Mouse (Mus musculus) stomach, embryonic 15.5 days (tissue): ENCODE measurements around the gene Fchsd2. TPM values are rescaled to one million over a fixed set of nuclear protein-coding genes. Genes with fewer than 3 reads are reported as not detected.

ENCODE experiments used
- ATAC-seq: fragments of 200-750 bp; cut with Nextera tagmentation; 2 replicates; pipeline ENCODE4 v1.8.0; 2017; ENCODE audit warnings: low read depth, moderate number of reproducible peaks, moderate TSS enrichment; ENCODE audit not compliant: insufficient read depth, low FRiP score
- H3K27ac ChIP-seq: fragments of 300-500 bp; sonication (generic); 2 replicates; pipeline ENCODE4 v1.5.1; 2015; ENCODE audit warnings: mild to moderate bottlenecking, inconsistent platforms
- H3K27me3 ChIP-seq: fragments of 300-500 bp; sonication (generic); replicated peaks from 2 replicates; pipeline ENCODE4 v1.6.1; 2015; ENCODE audit warnings: inconsistent platforms
- H3K36me3 ChIP-seq: fragments of 300-500 bp; sonication (generic); 2 replicates; pipeline ENCODE4 v1.6.1; 2015; ENCODE audit warnings: inconsistent platforms
- H3K4me1 ChIP-seq: fragments of 300-500 bp; sonication (generic); 2 replicates; pipeline ENCODE4 v1.6.1; 2015; ENCODE audit warnings: inconsistent platforms
- H3K4me2 ChIP-seq: fragments of 300-500 bp; sonication (generic); 2 replicates; pipeline ENCODE4 v1.6.1; 2015; ENCODE audit warnings: mild to moderate bottlenecking, inconsistent platforms
- H3K4me3 ChIP-seq: fragments of 300-500 bp; sonication (generic); replicated peaks from 2 replicates; pipeline ENCODE4 v1.5.1; 2015; ENCODE audit warnings: inconsistent platforms
- H3K9ac ChIP-seq: fragments of 300-500 bp; sonication (generic); 2 replicates; pipeline ENCODE4 v1.6.1; 2015; ENCODE audit warnings: inconsistent platforms
- H3K9me3 ChIP-seq: fragments of 300-500 bp; sonication (generic); 2 replicates; pipeline ENCODE4 v1.6.1; 2016; ENCODE audit warnings: inconsistent platforms
- WGBS: fragments of 180-500 bp; shearing (Covaris S2); methylation state at CpG from one replicate; pipeline ENCODE4 v1.1.7; 2015; 5-methylcytosine and 5-hydroxymethylcytosine counted together
- polyA plus RNA-seq: library from polyadenylated mRNA; unstranded; fragments of >200 nt; fragmentation: Nextera tagmentation; extraction: Ambion mirVana; gene quantifications from 2 replicates; pipeline ENCODE4 v1.2.1, GENCODE M21; 2015

Gene Fchsd2
- polyA plus RNA-seq, 1 experiment from 2014 or later = 20.0 TPM

- ATAC-seq = no peak
- Histone ChIP-seq H3K4me1 (peaks cover 5% of the 10 kb centered on the region; the same call in 1 of the 2 replicates), H3K9me3 (no peaks in the 10 kb centered on the region), H3K27me3 (no peaks in the 10 kb centered on the region), H3K36me3 (no peaks in the 10 kb centered on the region), H3K27ac (no peak overlapping the region), H3K4me3 (no peak overlapping the region), H3K4me2 (no peak overlapping the region), H3K9ac (no peak overlapping the region)
- WGBS = 77% methylated on average over 4 of the region's 4 CpGs
Measured at GRCm38 (mm10) chr7:101163878-101164277, 71.2 kb downstream of the Fchsd2 start.

- Histone ChIP-seq H3K27me3 (no peaks in the 10 kb centered on the region), H3K4me1 (peaks cover 5% of the 10 kb centered on the region; the same call in 1 of the 2 replicates), H3K9me3 (no peaks in the 10 kb centered on the region), H3K27ac (no peak overlapping the region), H3K4me3 (no peak overlapping the region), H3K36me3 (no peaks in the 10 kb centered on the region), H3K4me2 (no peak overlapping the region), H3K9ac (no peak overlapping the region)
- WGBS = 41% methylated on average over 2 of the region's 2 CpGs
- ATAC-seq = no peak; the same call in 1 of the 2 replicates
Measured at GRCm38 (mm10) chr7:101166568-101166967, 73.9 kb downstream of the Fchsd2 start.

- WGBS = 28% methylated on average over 3 of the region's 3 CpGs
- H3K9me3 ChIP-seq = no peaks in the 10 kb centered on the region
- peaks cover 8% of the 10 kb centered on the region; the same call in 1 of the 2 replicates for H3K4me1 ChIP-seq
- H3K27ac ChIP-seq = no peak overlapping the region
- no peaks in the 10 kb centered on the region for H3K36me3 ChIP-seq
- H3K9ac ChIP-seq = no peak overlapping the region
- no peaks in the 10 kb centered on the region for H3K27me3 ChIP-seq
- no peak overlapping the region for H3K4me2 ChIP-seq
- ATAC-seq = no peak
- H3K4me3 ChIP-seq = no peak overlapping the region
Measured at GRCm38 (mm10) chr7:101170482-101170881, 77.8 kb downstream of the Fchsd2 start.

- no peaks in the 10 kb centered on the region for H3K9me3 ChIP-seq
- H3K36me3 ChIP-seq = no peaks in the 10 kb centered on the region
- no peak for ATAC-seq
- H3K4me1 ChIP-seq = peaks cover 8% of the 10 kb centered on the region; the same call in 1 of the 2 replicates
- H3K4me3 ChIP-seq = no peak overlapping the region
- H3K27ac ChIP-seq = no peak overlapping the region
- no peak overlapping the region for H3K9ac ChIP-seq
- no peaks in the 10 kb centered on the region for H3K27me3 ChIP-seq
- WGBS = 76% methylated on average over 1 of the region's 1 CpGs
- no peak overlapping the region for H3K4me2 ChIP-seq
Measured at GRCm38 (mm10) chr7:101171002-101171401, 78.3 kb downstream of the Fchsd2 start.

GRCm38 (mm10) chr7:101173331-101173730 is 80.7 kb downstream of the Fchsd2 start:
- Histone ChIP-seq H3K9me3 (no peaks in the 10 kb centered on the region), H3K27ac (no peak overlapping the region), H3K27me3 (no peaks in the 10 kb centered on the region), H3K36me3 (no peaks in the 10 kb centered on the region), H3K4me1 (peaks cover 5% of the 10 kb centered on the region), H3K9ac (no peak overlapping the region), H3K4me2 (no peak overlapping the region), H3K4me3 (no peak overlapping the region)
- ATAC-seq = no peak
- 84% methylated on average over 3 of the region's 3 CpGs for WGBS

GRCm38 (mm10) chr7:101178751-101179150 is 86.1 kb downstream of the Fchsd2 start:
- no peaks in the 10 kb centered on the region for H3K27me3 ChIP-seq
- WGBS = 33% methylated on average over 2 of the region's 2 CpGs
- no peaks in the 10 kb centered on the region for H3K9me3 ChIP-seq
- ATAC-seq = no peak
- no peak overlapping the region for H3K4me2 ChIP-seq
- H3K9ac ChIP-seq = no peak overlapping the region
- H3K4me1 ChIP-seq = peaks cover 9% of the 10 kb centered on the region
- H3K27ac ChIP-seq = peak overlapping the region; percentile 32
- no peaks in the 10 kb centered on the region for H3K36me3 ChIP-seq
- no peak overlapping the region for H3K4me3 ChIP-seq

GRCm38 (mm10) chr7:101191326-101191969 is 98.8 kb downstream of the Fchsd2 start:
- no peak for ATAC-seq
- Histone ChIP-seq H3K4me2 (no peak overlapping the region), H3K36me3 (0 out of 2 replicates have a peak, but pooled peaks cover 5% of the 10 kb centered on the region), H3K27me3 (no peaks in the 10 kb centered on the region), H3K4me3 (no peak overlapping the region), H3K9me3 (no peaks in the 10 kb centered on the region), H3K4me1 (no peaks in the 10 kb centered on the region), H3K27ac (peak overlapping the region; percentile 59), H3K9ac (no peak overlapping the region)
- WGBS = 69% methylated on average over 3 of the region's 3 CpGs

- no peaks in the 10 kb centered on the region for H3K4me1 ChIP-seq
- H3K9ac ChIP-seq = no peak overlapping the region
- H3K27me3 ChIP-seq = no peaks in the 10 kb centered on the region
- 79% methylated on average over 1 of the region's 1 CpGs for WGBS
- no peaks in the 10 kb centered on the region for H3K9me3 ChIP-seq
- H3K4me3 ChIP-seq = no peak overlapping the region
- ATAC-seq = no peak
- H3K27ac ChIP-seq = no peak overlapping the region
- H3K36me3 ChIP-seq = no peaks in the 10 kb centered on the region
- H3K4me2 ChIP-seq = no peak overlapping the region
Measured at GRCm38 (mm10) chr7:101210826-101211225, 118.2 kb downstream of the Fchsd2 start.

- 47% methylated on average over 3 of the region's 3 CpGs for WGBS
- Histone ChIP-seq H3K9ac (no peak overlapping the region), H3K4me2 (no peak overlapping the region), H3K27me3 (no peaks in the 10 kb centered on the region), H3K27ac (no peak overlapping the region), H3K4me3 (no peak overlapping the region), H3K9me3 (no peaks in the 10 kb centered on the region), H3K36me3 (no peaks in the 10 kb centered on the region), H3K4me1 (no peaks in the 10 kb centered on the region)
- ATAC-seq = no peak; the same call in 1 of the 2 replicates
Measured at GRCm38 (mm10) chr7:101213515-101214263, 121.0 kb downstream of the Fchsd2 start.

GRCm38 (mm10) chr7:101216724-101217123 is 124.1 kb downstream of the Fchsd2 start:
- ATAC-seq = no peak

GRCm38 (mm10) chr7:101223501-101223900 is 130.8 kb downstream of the Fchsd2 start:
- Histone ChIP-seq H3K4me2 (no peak overlapping the region), H3K36me3 (no peaks in the 10 kb centered on the region), H3K27ac (no peak overlapping the region), H3K4me3 (no peak overlapping the region), H3K9me3 (no peaks in the 10 kb centered on the region), H3K9ac (no peak overlapping the region), H3K27me3 (no peaks in the 10 kb centered on the region), H3K4me1 (no peaks in the 10 kb centered on the region)
- no peak for ATAC-seq
- 86% methylated on average over 2 of the region's 2 CpGs for WGBS

More at GRCm38 (mm10) chr7:101216724-101217123, 124.1 kb downstream of the Fchsd2 start:
- Histone ChIP-seq H3K4me2 (no peak overlapping the region), H3K4me1 (no peaks in the 10 kb centered on the region), H3K9ac (no peak overlapping the region), H3K9me3 (no peaks in the 10 kb centered on the region), H3K27ac (no peak overlapping the region), H3K36me3 (no peaks in the 10 kb centered on the region), H3K4me3 (no peak overlapping the region), H3K27me3 (no peaks in the 10 kb centered on the region)
- WGBS = 69% methylated on average over 2 of the region's 2 CpGs

GRCm38 (mm10) chr7:101229336-101229735 is 136.7 kb downstream of the Fchsd2 start:
- Histone ChIP-seq H3K36me3 (no peaks in the 10 kb centered on the region), H3K27ac (no peak overlapping the region), H3K9me3 (no peaks in the 10 kb centered on the region), H3K27me3 (no peaks in the 10 kb centered on the region), H3K9ac (no peak overlapping the region), H3K4me1 (no peaks in the 10 kb centered on the region), H3K4me2 (no peak overlapping the region), H3K4me3 (no peak overlapping the region)
- ATAC-seq = no peak
- WGBS = 61% methylated on average over 1 of the region's 1 CpGs
